Mouse (Mus musculus) megakaryocyte progenitor cell, adult 5-6 weeks (primary cell): Measurements from ENCODE around the gene Fitm1. TPM values are rescaled to one million over a fixed set of nuclear protein-coding genes. Genes with fewer than 3 reads are reported as not detected.

Experiments used
- ATAC-seq: replicated peaks from 2 replicates; pipeline ENCODE4 v1.8.0; 2016; ENCODE audit warnings: mild to moderate bottlenecking, moderate TSS enrichment, inconsistent platforms; ENCODE audit not compliant: poor library complexity
- total RNA-seq, 2 experiments: library from RNA; stranded (forward) in 1 of 2; stranded (reverse) in 1 of 2; fragments of 157-497, 149-512 nt in 1 of 2; fragments of 200-1000 nt in 1 of 2; gene quantifications; 2 replicates each; pipeline versions ENCODE4 v1.2.3 to v1.2.4; 2015 to 2017

The Fitm1 gene
- total RNA-seq, 2 experiments from 2014 or later = 1.00 TPM; not detected in 1

DNA sequence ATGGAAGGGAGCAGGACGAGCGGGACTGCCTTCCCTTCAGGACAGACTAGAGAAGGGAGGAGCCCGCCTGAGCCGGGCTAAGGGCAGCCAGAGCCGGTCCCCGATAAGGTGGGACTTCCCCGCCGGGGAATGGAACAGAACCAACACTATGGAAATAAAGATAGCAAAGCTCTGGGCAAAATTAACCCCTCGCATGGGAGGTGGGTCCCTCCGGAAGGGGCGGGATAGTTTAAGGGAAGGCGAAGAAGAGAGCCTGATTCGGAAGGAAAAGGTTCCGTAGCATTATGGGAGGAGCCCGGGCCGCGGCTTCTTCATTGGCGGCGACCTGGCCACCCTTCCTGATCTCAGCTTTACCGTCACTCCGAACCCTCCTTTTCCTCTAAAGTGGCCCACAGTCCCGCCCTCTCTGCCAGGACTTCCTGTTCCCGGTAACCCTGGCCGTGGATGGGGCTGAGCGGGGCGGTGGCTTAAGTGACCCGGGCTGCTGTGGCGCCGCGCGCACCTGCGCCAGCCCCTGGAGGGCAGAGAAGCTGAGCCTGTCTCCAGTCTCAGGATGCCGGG lies 16.0 kb downstream of the Fitm1 start, which contains the start of gene Rnf31:
Rnf31 (plus strand) TSS at position 378 of the 561 bp plus-strand sequence.
- peak; percentile 82 for ATAC-seq

DNA sequence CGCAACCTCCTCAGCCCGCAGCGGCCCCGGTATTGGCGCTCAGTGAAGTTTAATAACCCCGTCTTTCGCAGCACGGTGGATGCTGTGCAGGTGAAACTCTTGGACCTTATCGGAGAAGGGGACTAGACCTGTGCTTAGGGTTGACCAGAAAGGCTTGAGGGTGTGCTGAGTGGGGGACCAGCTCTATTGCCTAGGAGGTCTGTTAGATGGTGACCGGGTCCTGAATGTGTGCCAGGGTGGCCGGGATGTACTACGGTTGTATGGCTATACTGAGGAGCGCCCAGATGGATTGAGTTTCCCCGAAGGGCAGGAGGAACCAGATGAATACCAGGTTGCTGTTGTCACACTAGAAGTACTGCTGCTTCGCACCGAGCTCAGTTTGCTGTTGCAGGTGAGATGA lies 16.8 kb downstream of the Fitm1 start:
- ATAC-seq = no peak

DNA sequence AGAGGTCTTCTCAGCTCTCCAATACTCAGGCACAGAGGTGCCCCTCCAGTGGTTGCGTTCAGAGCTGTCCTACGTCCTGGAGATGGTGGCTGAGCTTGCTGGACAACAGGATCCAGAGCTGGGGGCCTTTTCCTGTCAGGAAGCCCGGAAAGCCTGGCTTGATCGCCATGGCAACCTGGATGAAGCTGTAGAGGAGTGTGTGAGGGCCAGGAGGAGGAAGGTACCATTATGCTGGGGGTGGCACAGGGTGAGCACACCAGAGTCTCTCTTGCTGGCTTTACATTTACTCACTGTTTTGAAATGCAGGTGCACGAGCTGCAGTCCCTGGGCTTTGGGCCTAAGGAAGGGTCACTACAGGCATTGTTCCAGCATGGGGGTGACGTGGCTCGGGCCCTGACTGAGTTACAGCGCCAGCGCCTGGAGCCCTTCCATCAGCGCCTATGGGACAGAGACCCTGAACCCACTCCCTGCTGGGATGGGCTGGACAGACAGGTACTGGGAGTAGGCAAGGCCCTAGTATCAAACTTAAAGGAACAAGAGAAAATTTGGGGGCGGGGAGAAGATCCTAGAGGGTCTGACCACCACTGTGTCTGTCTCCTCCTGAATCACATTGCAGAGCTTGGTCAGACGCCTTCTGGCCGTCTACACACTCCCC lies 20.7 kb downstream of the Fitm1 start:
- no peak for ATAC-seq

DNA sequence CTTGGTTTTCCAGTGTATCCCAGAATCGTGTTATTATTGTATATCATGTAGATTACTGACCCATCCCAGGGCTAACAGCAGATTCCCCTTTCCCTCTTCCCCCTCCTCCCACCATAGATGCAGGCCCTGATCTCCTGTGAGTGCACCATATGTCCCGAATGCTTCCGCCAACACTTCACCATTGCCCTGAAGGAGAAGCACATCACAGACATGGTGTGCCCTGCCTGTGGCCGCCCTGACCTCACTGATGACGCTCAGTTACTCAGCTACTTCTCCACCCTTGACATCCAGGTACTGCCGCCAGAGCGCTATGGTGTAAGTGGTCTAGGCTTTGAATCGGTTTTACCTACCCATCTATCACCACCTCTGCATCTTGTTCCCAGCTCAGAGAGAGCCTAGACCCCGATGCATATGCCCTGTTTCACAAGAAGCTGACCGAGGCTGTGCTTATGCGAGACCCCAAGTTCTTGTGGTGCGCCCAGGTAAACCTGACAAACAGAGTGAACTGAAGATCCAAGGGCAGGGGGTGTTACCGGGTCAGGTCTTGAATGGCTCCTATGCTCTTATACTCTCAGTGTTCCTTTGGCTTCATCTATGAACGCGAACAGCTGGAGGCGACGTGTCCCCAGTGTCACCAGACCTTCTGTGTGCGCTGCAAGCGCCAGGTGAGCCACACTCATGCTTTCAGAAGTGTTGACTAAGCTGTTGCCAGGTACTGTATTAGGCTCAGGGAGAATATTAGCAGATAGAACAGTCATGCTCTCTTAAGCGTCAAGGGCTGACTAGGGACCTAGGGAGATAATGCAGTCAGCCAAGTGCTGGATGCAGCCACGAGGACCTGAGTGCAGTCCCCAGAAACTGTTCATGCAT lies 23.3 kb downstream of the Fitm1 start:
- no peak for ATAC-seq

- ATAC-seq = no peak
These were observed 27.8 kb downstream of the Fitm1 start, which contains the start of gene Irf9 for GRCm38 (mm10) chr14:55603271-55603632. Gene Irf9, plus strand, starts transcription at chr14:55603571.

GRCm38 (mm10) chr14:55603633-55604576 lies 28.5 kb downstream of the Fitm1 start:
- ATAC-seq = peak; percentile 91

DNA sequence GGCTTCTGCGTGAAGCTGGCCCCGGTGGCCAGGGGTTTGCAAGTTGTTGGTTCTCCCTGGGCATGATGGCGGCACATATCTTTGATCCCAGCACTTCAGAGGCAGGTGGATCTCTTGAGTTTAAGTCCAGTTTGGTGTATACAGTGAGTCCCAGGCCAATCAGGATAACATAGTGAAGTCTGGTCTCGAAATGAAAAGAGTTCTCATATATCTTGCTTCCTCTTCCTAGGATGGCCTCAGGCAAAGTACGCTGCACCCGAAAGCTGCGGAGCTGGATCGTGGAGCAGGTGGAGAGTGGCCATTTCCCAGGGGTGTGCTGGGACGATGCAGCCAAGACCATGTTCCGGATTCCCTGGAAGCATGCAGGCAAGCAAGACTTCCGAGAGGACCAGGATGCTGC lies 29.4 kb downstream of the Fitm1 start:
- ATAC-seq = no peak

DNA sequence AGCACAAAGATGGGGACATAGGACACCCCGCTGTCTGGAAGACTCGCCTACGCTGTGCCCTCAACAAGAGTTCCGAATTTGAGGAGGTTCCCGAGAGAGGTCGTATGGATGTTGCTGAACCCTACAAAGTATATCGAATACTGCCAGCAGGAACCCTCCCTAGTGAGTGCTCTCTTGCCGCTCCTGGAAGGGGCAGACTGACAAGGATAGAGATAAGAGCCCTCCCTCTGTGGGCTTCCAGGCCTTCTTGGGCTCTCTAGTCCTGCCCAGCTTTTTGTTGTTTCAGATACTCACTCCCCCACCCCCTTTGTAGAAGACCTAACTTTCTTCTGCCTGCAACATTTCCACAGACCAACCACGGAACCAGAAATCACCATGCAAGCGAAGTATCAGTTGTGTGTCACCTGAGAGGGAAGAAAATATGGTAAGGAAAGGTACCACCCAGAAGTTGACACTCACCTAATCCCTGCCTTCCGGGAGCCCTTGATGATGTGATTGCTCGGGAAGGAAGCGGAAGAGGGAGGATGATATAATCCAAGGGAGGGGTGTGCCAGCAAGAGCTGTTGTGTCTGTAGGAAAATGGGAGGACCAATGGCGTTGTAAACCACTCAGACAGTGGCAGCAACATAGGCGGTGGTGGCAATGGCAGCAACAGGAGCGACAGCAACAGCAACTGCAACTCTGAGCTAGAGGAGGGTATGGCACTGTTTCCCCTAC lies 30.5 kb downstream of the Fitm1 start:
- no peak for ATAC-seq

- ATAC-seq = no peak
These were observed 32.9 kb downstream of the Fitm1 start for GRCm38 (mm10) chr14:55608339-55608738.

- no peak for ATAC-seq
These were observed 37.9 kb downstream of the Fitm1 start for GRCm38 (mm10) chr14:55613346-55613745.

DNA sequence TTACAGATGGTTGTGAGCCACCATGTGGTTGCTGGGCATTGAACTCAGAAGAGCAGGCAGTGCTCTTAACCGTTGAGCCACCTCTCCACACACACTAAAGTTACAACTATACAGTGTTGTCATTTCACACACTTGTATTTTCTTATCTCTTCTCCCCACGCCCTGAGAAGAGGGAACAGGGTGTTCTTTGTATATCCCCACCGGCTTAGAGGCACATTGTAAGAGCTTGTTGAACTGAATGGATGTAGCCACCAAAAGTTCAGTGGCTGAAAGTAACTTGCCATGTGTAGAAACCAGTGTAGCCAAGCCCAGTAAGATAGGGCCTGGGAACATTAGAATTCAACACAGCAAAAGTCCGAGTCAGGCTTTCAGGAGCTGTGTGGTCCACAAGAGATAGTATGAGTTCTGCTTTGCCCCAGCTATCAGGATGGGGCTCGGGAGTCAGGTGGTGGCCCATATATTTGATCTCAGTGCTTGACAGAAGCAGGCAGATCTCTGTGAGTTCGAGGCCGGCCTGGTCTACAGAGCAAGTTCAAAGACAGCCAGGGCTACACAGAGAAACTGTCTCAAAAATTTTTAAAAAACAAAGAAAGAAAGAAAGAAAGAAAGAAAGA lies 39.3 kb downstream of the Fitm1 start:
- peak; percentile 61 for ATAC-seq

DNA sequence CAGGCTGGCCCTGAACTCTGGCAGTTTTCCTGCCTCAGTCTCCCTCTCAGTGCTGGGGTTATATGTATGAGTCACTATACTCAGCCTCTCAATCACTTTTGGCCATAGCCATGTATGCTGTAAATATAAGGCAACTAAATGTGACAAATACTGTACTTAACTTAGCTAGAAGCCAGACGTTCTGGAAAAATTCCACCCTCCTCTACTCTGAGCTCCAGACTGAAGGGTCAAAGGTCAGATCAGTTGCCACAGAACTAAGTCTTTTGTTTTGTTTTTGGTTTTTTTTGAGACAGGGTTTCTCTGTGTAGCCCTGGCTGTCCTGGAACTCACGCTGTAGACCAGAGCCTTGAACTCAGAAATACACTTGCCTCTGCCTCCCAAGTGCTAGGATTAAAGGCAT lies 40.5 kb downstream of the Fitm1 start:
- no peak for ATAC-seq

- no peak for ATAC-seq
These were observed 41.4 kb downstream of the Fitm1 start for GRCm38 (mm10) chr14:55616844-55617243.

GRCm38 (mm10) chr14:55617822-55618221 lies 42.4 kb downstream of the Fitm1 start, which contains the start of gene Rec8:
Gene Rec8, plus strand, starts transcription at chr14:55618037.
- ATAC-seq = peak; percentile 68

GRCm38 (mm10) chr14:55618486-55619195 lies 43.2 kb downstream of the Fitm1 start:
- ATAC-seq = peak; percentile 51
